Mouse (Mus musculus) ES-E14 (cell line): ENCODE results near the gene Scrn1. TPM values are rescaled to one million over a fixed set of nuclear protein-coding genes. Genes with fewer than 3 reads are reported as not detected.

ENCODE experiments used
- DNase-seq: peaks from one replicate; pipeline ENCODE4 v3.0.0-alpha.2; 2013; ENCODE audit warnings: low read depth, low spot score
- H3K27ac ChIP-seq: 2 replicates; pipeline ENCODE4 v1.5.1; 2012; ENCODE audit warnings: low read depth, mild to moderate bottlenecking, low read length, moderate library complexity, mixed read lengths; ENCODE audit not compliant: poor library complexity, insufficient read depth, severe bottlenecking
- H3K36me3 ChIP-seq: 2 replicates; pipeline ENCODE4 v1.6.1; 2012; ENCODE audit warnings: mild to moderate bottlenecking, low read length, moderate library complexity, mixed read lengths; ENCODE audit not compliant: control insufficient read depth, poor library complexity, insufficient read depth, severe bottlenecking
- H3K4me1 ChIP-seq, 2 experiments: fragments of 150-350 bp in 1 of 2; sonication (generic) in 1 of 2; 2 replicates each; pipeline ENCODE4 v1.6.1; 2012; ENCODE audit warnings: low read length in 2 of 2, mild to moderate bottlenecking in 1 of 2, mixed read lengths in 1 of 2; ENCODE audit not compliant: control insufficient read depth in 2 of 2, insufficient read depth in 2 of 2, poor library complexity in 1 of 2
- H3K4me3 ChIP-seq, 2 experiments: fragments of 150-350 bp in 1 of 2; sonication (generic) in 1 of 2; 2 replicates each; pipeline ENCODE4 v1.5.1; 2012; ENCODE audit warnings: low read length in 2 of 2, low read depth in 1 of 2, mild to moderate bottlenecking in 1 of 2, mixed read lengths in 1 of 2; ENCODE audit not compliant: insufficient read depth in 1 of 2, poor library complexity in 1 of 2, severe bottlenecking in 1 of 2
- H3K9ac ChIP-seq: 2 replicates; pipeline ENCODE4 v1.6.1; 2012; ENCODE audit warnings: low read depth, mild to moderate bottlenecking, low read length, mixed read lengths; ENCODE audit not compliant: poor library complexity, insufficient read depth, severe bottlenecking
- H3K9me3 ChIP-seq: fragments of 150-350 bp; sonication (generic); 2 replicates; pipeline ENCODE4 v1.6.1; 2012; ENCODE audit warnings: low read depth, mild to moderate bottlenecking, low read length; ENCODE audit not compliant: control insufficient read depth, insufficient read depth
- CHD2 ChIP-seq: IDR thresholded peaks from 2 replicates; pipeline ENCODE4 v1.6.1; 2014; ENCODE audit warnings: mild to moderate bottlenecking, low read depth, low read length, inconsistent platforms
- HCFC1 ChIP-seq: IDR thresholded peaks from 2 replicates; pipeline ENCODE4 v1.6.1; 2012; ENCODE audit warnings: low read length, inconsistent platforms, borderline replicate concordance; ENCODE audit not compliant: insufficient read depth
- MAFK ChIP-seq: IDR thresholded peaks from 2 replicates; pipeline ENCODE4 v1.6.1; 2014; ENCODE audit warnings: mild to moderate bottlenecking, low read depth, low read length, inconsistent platforms; ENCODE audit not compliant: insufficient read depth
- ZC3H11A ChIP-seq: IDR thresholded peaks from 2 replicates; pipeline ENCODE4 v1.6.1; 2012; ENCODE audit warnings: low read depth, mild to moderate bottlenecking, inconsistent platforms, low read length, borderline replicate concordance
- ZNF384 ChIP-seq: IDR thresholded peaks from 2 replicates; pipeline ENCODE4 v1.6.1; 2012; ENCODE audit warnings: low read depth, low read length, inconsistent platforms
- in situ Hi-C, 2 experiments: fragments of 600-800 bp; cut with MboI; formaldehyde crosslinking; loops; one replicate each; pipeline ENCODE4 v1.15.1; 2025; ENCODE audit warnings: low sequenced_read_pairs in 2 of 2, inconsistent platforms in 1 of 2; ENCODE audit not compliant: unreplicated experiment in 2 of 2
- total RNA-seq: library from RNA; depleted of rRNA; stranded (reverse); fragments of 300-350 nt; gene quantifications from 2 replicates; pipeline ENCODE4 v1.2.3, GENCODE M21; 2012

Scrn1 gene
- total RNA-seq, 1 experiment: 8.9 TPM

- DNase-seq: no peak
- H3K4me3 ChIP-seq: no peak overlapping the region
- H3K4me1 ChIP-seq: no peaks in the 10 kb centered on the region
- no peaks in the 10 kb centered on the region for H3K36me3 ChIP-seq
- H3K9me3 ChIP-seq: no peaks in the 10 kb centered on the region
- TF ChIP-seq ZC3H11A: no peak
- TF ChIP-seq HCFC1: no peak
- no peak for TF ChIP-seq MAFK
- TF ChIP-seq CHD2: no peak
- TF ChIP-seq ZNF384: no peak
- no peak overlapping the region for H3K9ac ChIP-seq
- in situ Hi-C loops: no loop called here
- H3K27ac ChIP-seq: no peak overlapping the region
Measured at GRCm38 (mm10) chr6:54464926-54465325, 101.4 kb downstream of the Scrn1 start.

GRCm38 (mm10) chr6:54463701-54464458 is 102.4 kb downstream of the Scrn1 start:
- no peaks in the 10 kb centered on the region for H3K9me3 ChIP-seq
- in situ Hi-C loops: no loop called here
- no peak overlapping the region for H3K9ac ChIP-seq
- no peak overlapping the region for H3K4me3 ChIP-seq
- no peak overlapping the region for H3K27ac ChIP-seq
- DNase-seq: no peak
- H3K4me1 ChIP-seq: no peaks in the 10 kb centered on the region
- TF ChIP-seq MAFK (no peak), ZNF384 (no peak), CHD2 (no peak)
- H3K36me3 ChIP-seq: no peaks in the 10 kb centered on the region

GRCm38 (mm10) chr6:54462766-54463165 is 103.5 kb downstream of the Scrn1 start:
- no peak overlapping the region for H3K27ac ChIP-seq
- DNase-seq: no peak
- no peak overlapping the region for H3K4me3 ChIP-seq
- TF ChIP-seq MAFK: no peak
- no peak for TF ChIP-seq ZC3H11A
- TF ChIP-seq ZNF384: no peak
- no peak for TF ChIP-seq HCFC1
- no peak for TF ChIP-seq CHD2
- in situ Hi-C loops: no loop called here
- no peak overlapping the region for H3K9ac ChIP-seq
- H3K9me3 ChIP-seq: no peaks in the 10 kb centered on the region
- H3K36me3 ChIP-seq: no peaks in the 10 kb centered on the region
- no peaks in the 10 kb centered on the region for H3K4me1 ChIP-seq

- TF ChIP-seq ZC3H11A (no peak), MAFK (no peak), CHD2 (no peak), ZNF384 (no peak), HCFC1 (no peak)
- no peak overlapping the region for H3K27ac ChIP-seq
- no peaks in the 10 kb centered on the region for H3K36me3 ChIP-seq
- no peaks in the 10 kb centered on the region for H3K4me1 ChIP-seq
- H3K9me3 ChIP-seq: no peaks in the 10 kb centered on the region
- H3K4me3 ChIP-seq: no peak overlapping the region
- in situ Hi-C loops: no loop called here
- no peak overlapping the region for H3K9ac ChIP-seq
- DNase-seq: no peak
Measured at GRCm38 (mm10) chr6:54460915-54461671, 105.2 kb downstream of the Scrn1 start.
